Mouse (Mus musculus): Measurements from ENCODE around the gene Olfr172. TPM values are rescaled to one million over a fixed set of nuclear protein-coding genes. Genes with fewer than 3 reads are reported as not detected.

Gene Olfr172
- polyA plus RNA-seq, 1 experiment: not detected

DNA sequence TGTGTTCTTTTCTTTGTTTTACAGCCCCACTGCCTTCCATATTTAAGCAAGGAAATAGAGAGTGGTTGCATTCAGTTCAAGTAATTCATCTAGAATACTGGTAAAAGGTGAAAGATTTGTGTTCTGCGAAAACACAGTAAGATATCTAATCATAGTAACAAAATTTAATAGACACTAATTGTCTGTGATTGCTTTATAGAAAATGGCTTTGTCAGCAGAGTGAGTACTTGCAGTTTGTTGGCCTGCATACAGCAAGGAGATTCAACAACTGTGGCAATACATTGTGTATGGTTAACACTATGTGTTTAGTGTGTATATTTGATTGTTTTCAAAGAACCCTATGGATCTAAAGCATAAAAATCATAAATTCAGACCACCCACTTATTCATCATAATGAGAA, 49.8 kb downstream of the Olfr172 start:
- H3K27ac ChIP-seq (ENCODE audit: insufficient read depth, low read depth, low read length): no peak overlapping the region
- TF ChIP-seq CTCF (conservative IDR thresholded peaks at IDR 0.05; ENCODE audit: insufficient read depth, insufficient read length, low read depth, low read length) (no peak), POLR2A (IDR thresholded peaks at IDR 0.05; ENCODE audit: low read depth, low read length) (no peak)
- no peak for DNase-seq
- no peak overlapping the region for H3K4me3 ChIP-seq (ENCODE audit: insufficient read depth, low read depth, low read length)
- H3K27me3 ChIP-seq (replicated peaks; ENCODE audit: control insufficient read depth, insufficient read depth, low read length): no peaks in the 10 kb centered on the region
- H3K4me1 ChIP-seq (ENCODE audit: control insufficient read depth, insufficient read depth, low read length): no peaks in the 10 kb centered on the region
- WGBS: 94% methylated on average over 1 of the region's 1 CpGs
- H3K36me3 ChIP-seq (ENCODE audit: control insufficient read depth, insufficient read depth, low read length): no peaks in the 10 kb centered on the region

DNA sequence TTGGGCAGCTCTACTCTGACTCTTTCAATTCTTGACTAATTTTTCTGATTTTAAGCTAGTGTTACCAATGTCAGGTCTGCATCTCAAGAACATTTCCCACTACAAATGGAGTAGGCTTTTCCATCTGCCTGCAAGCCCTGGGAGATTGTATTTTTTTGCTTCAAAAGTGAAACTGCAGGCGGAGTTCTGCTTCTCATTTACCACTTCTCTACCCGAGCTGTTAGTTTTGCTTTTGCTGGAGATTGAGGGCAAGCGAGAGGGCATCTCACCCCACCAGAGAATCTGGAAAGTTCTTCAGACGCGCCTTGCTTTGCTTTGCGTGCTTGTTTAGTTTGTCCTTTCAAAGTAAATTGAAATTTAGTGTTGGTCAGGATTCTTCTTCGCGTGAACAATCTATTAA, 50.8 kb downstream of the Olfr172 start:
- TF ChIP-seq CTCF (conservative IDR thresholded peaks at IDR 0.05; ENCODE audit: insufficient read depth, insufficient read length, low read depth, low read length): no peak
- TF ChIP-seq POLR2A (IDR thresholded peaks at IDR 0.05; ENCODE audit: low read depth, low read length): no peak
- Histone ChIP-seq H3K36me3 (ENCODE audit: control insufficient read depth, insufficient read depth, low read length) (no peaks in the 10 kb centered on the region), H3K27me3 (replicated peaks; ENCODE audit: control insufficient read depth, insufficient read depth, low read length) (no peaks in the 10 kb centered on the region), H3K4me3 (ENCODE audit: insufficient read depth, low read depth, low read length) (no peak overlapping the region), H3K4me1 (ENCODE audit: control insufficient read depth, insufficient read depth, low read length) (no peaks in the 10 kb centered on the region), H3K27ac (ENCODE audit: insufficient read depth, low read depth, low read length) (no peak overlapping the region)
- DNase-seq: peak; percentile 12
- 68% methylated on average over 8 of the region's 8 CpGs for WGBS

Other genes starting within 250 kb of the Olfr172 start
- gene St3gal6, start 238.9 kb downstream of the Olfr172 start, polyA plus RNA-seq (2012; rRNA removed): 32.5 and 36.6 TPM in 2 replicates
- not detected in 2 replicates for gene Gm813, start 146.2 kb downstream of the Olfr172 start, polyA plus RNA-seq (2012; rRNA removed)
- gene E330017A01Rik, start 124.4 kb downstream of the Olfr172 start, polyA plus RNA-seq (2012; rRNA removed): not detected in 2 replicates
- 27.7 and 29.8 TPM in 2 replicates for gene Cpox, start 92.9 kb downstream of the Olfr172 start, polyA plus RNA-seq (2012; rRNA removed)
- 0.08 and 0.09 TPM in 2 replicates for gene Gpr15, start 44.1 kb downstream of the Olfr172 start, polyA plus RNA-seq (2012; rRNA removed)
- 45.0 and 47.0 TPM in 2 replicates for gene Cldnd1, start 35.3 kb downstream of the Olfr172 start, polyA plus RNA-seq (2012; rRNA removed)
- gene Olfr173, start 37.1 kb upstream of the Olfr172 start, polyA plus RNA-seq (2012; rRNA removed): not detected in 2 replicates
- gene Olfr175-ps1, start 63.6 kb upstream of the Olfr172 start, polyA plus RNA-seq (2012; rRNA removed): not detected in 2 replicates
- gene Olfr177, start 111.6 kb upstream of the Olfr172 start, polyA plus RNA-seq (2012; rRNA removed): not detected in 2 replicates
- gene Olfr178, start 128.9 kb upstream of the Olfr172 start, polyA plus RNA-seq (2012; rRNA removed): not detected in 2 replicates
- gene Olfr181, start 165.6 kb upstream of the Olfr172 start, polyA plus RNA-seq (2012; rRNA removed): not detected in 2 replicates
- gene Olfr180, start 166.2 kb upstream of the Olfr172 start, polyA plus RNA-seq (2012; rRNA removed): not detected in 2 replicates
- not detected in 2 replicates for gene Olfr183, start 232.2 kb upstream of the Olfr172 start, polyA plus RNA-seq (2012; rRNA removed)